Mouse (Mus musculus): ENCODE measurements at regions not wholly inside any gene's neighbourhood (a gene's known extent, or its start where the extent isn't known, plus 50 kb on each side); places are given as distances from the start of the nearest gene placed in this dataset.

GRCm38 (mm10) chr2:159539261-159539660 is 744.7 kb downstream of the Dhx35 start:
- TF ChIP-seq POLR2AphosphoS2 (IDR thresholded peaks at IDR 0.05; ENCODE audit: low read length) (no peak), MAFK (IDR thresholded peaks at IDR 0.05; ENCODE audit: borderline replicate concordance, low read depth, low read length) (no peak), CTCF (IDR thresholded peaks at IDR 0.05 in 2 of 3, conservative IDR thresholded peaks at IDR 0.05 in 1 of 3; ENCODE audit: control insufficient read depth in 1 of 3, insufficient read depth in 1 of 3, low read depth in 2 of 3, low read length in 3 of 3, poor library complexity in 1 of 3, severe bottlenecking in 1 of 3) (no peak), USF1 (IDR thresholded peaks at IDR 0.05; ENCODE audit: low read depth, low read length) (no peak), HCFC1 (IDR thresholded peaks at IDR 0.05; ENCODE audit: low read depth, low read length) (no peak), GATA1 (IDR thresholded peaks at IDR 0.05; ENCODE audit: low read depth, low read length) (no peak), MYC (IDR thresholded peaks at IDR 0.05; ENCODE audit: low read depth, low read length) (no peak), ZMIZ1 (IDR thresholded peaks at IDR 0.05; ENCODE audit: low read depth, low read length) (no peak), BHLHE40 (IDR thresholded peaks at IDR 0.05; ENCODE audit: borderline replicate concordance, low read depth, low read length) (no peak), NRF1 (IDR thresholded peaks at IDR 0.05; ENCODE audit: insufficient read depth, low read depth, low read length, poor library complexity, severe bottlenecking) (no peak), CHD1 (IDR thresholded peaks at IDR 0.05; ENCODE audit: low read depth, low read length) (no peak), TCF12 (IDR thresholded peaks at IDR 0.05; ENCODE audit: low read depth, low read length) (no peak), EP300 (IDR thresholded peaks at IDR 0.05; ENCODE audit: low read depth in 1 of 2, low read length in 2 of 2) (no peak)
